Mouse (Mus musculus) liver, postnatal 0 days (tissue): Measurements from ENCODE around the gene Golm1.

Source experiments
- CTCF ChIP-seq: sonication (generic); IDR thresholded peaks from 2 replicates; pipeline ENCODE4 v1.5.1; 2016; ENCODE audit warnings: antibody characterized with exemption, low read depth
- EP300 ChIP-seq: IDR thresholded peaks from 2 replicates; pipeline ENCODE4 v1.6.1; 2016; ENCODE audit warnings: antibody characterized with exemption, low read depth, mild to moderate bottlenecking

GRCm38 (mm10) chr13:59699131-59699530 lies 23.5 kb upstream of the Golm1 start:
- TF ChIP-seq EP300, result no peak
- no peak for TF ChIP-seq CTCF
